Mouse (Mus musculus) layer of hippocampus, adult 8-10 months (tissue): ENCODE measurements at regions not wholly inside any gene's neighbourhood (a gene's known extent, or its start where the extent isn't known, plus 50 kb on each side); places are given as distances from the start of the nearest gene placed in this dataset.

Experiments used
- DNase-seq, 2 experiments: peaks; one replicate each; pipeline ENCODE4 v3.0.0; 2022; ENCODE audit warnings: low spot score in 2 of 2

GRCm38 (mm10) chr3:79996803-79997202, 112.5 kb downstream of the Fam198b start:
- no peak for DNase-seq

GRCm38 (mm10) chr3:80002335-80002734, 118.0 kb downstream of the Fam198b start:
- no peak for DNase-seq

DNA sequence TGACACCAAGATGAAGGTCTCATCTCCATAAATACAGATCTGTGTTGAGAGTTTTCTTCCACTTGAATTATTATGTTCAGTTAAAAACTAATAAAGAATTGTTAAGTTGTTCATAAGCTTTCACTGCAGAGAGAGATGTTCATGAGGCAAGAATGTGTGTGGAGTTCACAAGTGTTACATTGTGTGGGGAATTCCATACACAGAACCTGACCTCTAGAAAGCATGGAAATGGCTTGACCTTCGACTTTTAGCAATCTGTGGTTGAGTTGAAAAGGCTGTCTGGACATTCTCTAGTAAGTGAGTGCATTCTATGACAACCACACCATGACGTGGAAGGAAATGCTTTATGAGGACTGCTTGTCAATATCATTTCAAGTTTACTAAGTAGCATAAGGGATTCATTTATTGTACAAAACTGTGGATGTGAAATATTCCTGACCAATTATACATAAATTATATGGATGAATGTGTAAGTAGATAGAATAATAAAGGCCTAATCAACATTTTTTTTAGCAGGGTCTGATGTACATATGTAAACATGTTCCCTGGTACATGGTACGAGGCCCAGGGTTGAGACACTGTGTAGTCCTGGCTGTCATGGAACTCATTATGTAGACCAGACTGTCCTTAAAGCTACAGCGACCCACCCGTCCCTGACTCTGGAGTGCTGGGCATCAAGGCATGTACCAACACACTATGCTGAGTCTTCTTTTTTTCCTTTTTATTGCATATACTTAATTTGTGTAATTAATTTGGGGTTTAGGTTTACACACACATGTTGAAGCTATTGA, 119.2 kb downstream of the Fam198b start:
- DNase-seq = no peak

- no peak for DNase-seq
Measured at GRCm38 (mm10) chr3:80004556-80004955, 120.2 kb downstream of the Fam198b start.

DNA sequence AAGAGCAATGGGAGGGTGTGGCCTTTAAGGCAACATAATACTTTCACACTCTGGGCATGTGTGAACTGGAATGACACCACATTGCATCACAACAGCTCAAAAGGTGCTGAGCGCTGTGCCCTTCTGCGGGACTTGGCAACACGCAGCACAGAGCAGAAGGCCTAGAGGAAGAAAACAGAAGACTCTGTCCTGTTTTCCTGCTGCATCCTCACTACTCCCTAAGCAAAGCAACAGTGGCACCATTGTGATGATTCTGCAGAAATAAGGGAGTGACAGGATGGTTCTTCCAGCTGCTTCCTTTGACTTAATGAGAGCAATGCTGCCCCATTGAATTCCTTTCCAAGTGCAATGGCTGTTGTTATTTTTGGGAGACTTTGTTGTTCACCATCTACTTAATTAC, 120.6 kb downstream of the Fam198b start:
- no peak for DNase-seq

DNA sequence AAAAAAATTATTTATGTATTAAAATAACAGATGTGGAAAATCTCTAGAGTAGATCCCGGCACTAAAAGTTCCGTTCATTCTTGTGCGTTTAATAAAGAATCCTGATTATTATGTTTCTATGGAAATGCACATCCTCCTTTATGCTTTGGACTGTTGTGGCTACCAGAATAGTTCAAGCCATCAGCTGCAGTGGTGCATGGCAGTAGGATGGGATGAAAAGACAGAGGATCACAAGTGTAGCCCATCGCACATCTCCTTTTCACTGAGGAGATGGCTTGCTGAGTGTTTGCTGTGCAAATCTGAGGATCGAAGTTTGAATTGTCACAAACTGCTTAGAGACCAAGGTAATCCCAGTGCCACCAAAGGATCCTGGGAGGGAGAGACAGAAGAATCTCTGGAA, 121.0 kb downstream of the Fam198b start:
- DNase-seq = no peak

GRCm38 (mm10) chr3:80006263-80006662, 121.9 kb downstream of the Fam198b start:
- DNase-seq = no peak

- no peak for DNase-seq
Measured at GRCm38 (mm10) chr3:80007006-80007405, 122.7 kb downstream of the Fam198b start.

DNA sequence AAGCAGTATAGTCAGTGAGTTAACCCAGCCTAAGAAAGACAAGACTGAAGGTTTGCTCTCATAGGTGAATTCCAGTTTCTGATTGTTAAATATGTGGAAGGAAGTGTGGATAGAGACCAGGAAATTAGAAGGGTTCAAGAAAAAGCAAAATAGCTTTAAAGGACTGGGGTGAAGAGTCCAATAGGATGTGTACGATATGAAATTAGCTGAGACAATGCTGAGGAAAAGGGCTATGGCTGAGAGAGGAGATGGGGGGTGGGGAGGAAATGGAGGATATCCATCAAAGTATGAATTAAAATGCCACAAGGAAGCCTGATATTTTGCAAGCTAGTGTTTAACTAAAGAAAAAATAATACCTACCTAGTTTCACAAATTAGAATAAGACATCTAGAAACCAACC, 124.9 kb downstream of the Fam198b start:
- DNase-seq = no peak

GRCm38 (mm10) chr3:80025795-80026194, 141.5 kb downstream of the Fam198b start:
- no peak for DNase-seq

DNA sequence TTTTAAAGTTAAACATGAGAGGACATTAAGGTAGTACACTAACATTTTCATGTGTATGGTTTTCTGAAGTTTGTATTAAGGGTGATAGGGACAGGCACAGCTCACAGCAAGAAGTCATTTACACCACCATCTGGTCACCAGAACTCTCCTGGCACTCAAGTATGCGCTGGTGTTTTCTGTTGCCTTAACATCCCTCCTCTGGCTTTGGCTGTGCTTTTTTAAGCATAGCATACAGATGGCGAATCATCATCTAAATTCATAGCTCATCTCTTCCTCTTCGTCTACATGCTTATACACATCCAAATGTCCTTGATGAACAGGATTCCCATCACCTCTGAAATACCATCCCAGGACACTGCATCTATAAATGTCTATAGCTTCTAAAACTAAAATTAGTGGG, 148.7 kb downstream of the Fam198b start:
- DNase-seq = peak; percentile 26 to 28

GRCm38 (mm10) chr3:80038553-80039129, 154.3 kb downstream of the Fam198b start:
- DNase-seq = no peak

GRCm38 (mm10) chr3:80042756-80043484, 158.6 kb downstream of the Fam198b start:
- DNase-seq = no peak

GRCm38 (mm10) chr3:80049495-80050225, 165.3 kb downstream of the Fam198b start:
- DNase-seq = no peak

- no peak for DNase-seq
Measured at GRCm38 (mm10) chr3:80050920-80051319, 166.6 kb downstream of the Fam198b start.

GRCm38 (mm10) chr3:80051963-80052362, 167.6 kb downstream of the Fam198b start:
- no peak for DNase-seq

DNA sequence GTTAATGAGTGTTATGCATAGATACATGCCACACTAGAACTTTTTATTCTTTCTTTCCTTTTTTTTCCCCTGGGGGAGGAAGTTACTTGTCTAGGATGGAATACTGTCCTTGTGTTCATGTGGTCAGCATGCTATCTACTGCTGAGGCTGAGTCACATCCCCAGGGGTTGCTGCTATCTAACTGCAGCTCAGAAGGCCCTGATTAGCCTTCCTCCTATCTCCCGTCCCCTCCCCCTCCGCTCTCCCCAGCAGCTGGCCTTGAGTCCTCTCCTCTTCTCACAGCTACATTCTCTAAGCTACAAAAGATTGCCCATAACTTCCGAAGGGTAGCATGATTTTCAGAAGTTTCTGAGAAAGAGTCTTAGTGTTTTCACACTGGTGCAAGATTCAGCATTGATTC, 168.5 kb downstream of the Fam198b start:
- DNase-seq = no peak

DNA sequence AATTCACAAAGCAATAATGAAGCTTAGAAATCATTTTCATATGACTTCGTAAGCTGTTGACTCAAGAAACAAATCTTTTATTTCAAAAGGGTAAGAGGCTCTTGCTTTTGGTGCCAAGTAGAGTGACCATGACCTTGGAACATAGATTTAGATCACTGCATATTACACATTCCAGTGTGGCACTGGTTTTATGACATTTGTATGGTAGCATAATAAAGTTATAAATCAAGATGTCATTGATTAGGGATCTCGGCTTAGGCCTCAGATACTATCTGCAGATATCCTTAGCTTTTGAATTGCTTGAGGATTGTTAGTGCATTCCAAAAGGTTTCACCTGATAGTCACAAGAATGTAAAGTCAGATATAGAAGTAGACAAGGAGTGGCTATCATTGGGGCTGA, 169.1 kb downstream of the Fam198b start:
- no peak for DNase-seq

DNA sequence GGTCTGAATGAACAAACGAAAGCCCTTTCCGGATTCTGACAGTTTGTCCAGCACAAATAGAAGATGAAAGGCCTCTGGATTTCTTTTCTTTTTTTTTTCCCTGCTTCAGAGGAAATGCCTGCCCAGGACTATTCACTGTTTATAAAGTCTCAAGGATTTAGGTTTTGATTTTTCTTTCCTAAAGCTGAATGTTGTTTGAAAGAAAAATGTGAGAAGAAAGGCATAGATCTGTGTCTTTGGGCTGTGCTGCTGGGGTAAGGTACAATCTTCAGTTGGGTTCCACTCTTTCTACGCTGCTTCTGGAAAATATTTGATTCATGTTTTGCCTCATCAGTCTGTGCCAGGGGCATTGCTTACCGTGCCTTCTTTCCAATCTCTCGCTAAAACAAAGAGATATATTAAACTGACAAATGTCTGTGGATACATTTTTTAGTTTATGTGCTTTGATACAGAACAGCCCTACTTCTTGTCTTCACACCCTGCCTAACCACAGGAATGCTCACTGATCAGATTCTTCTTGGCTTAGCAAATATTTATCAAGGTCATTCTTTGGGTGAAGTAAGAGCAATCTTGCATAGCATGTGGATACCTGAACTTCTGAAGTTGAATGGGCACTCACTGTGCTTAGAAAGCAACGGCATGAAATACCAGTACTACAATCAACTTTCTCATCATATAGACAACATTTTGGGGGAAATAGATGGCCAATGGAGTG, 172.5 kb downstream of the Fam198b start:
- no peak for DNase-seq

- DNase-seq = peak in 1 of 2 experiments; percentile 58
Measured at GRCm38 (mm10) chr3:80058722-80059121, 174.4 kb downstream of the Fam198b start.

DNA sequence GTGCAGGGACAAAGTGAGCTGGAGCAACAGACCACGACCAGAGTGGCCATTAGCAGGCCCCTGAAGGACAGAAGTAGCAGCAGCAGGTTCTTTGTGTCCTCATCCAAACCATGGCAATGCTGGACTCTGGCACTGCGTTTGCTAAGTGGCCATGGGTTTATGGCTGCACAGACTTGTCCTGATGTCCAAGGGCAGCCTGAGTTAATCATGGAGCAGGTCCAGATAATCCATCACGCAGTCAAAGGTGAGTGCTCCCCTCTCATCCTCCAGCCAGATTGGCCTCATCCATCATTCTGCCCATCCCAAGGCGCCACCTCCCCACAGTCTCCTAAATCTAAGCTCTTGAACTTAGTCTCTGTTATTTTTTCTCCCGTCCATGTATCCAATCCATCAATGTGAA, 186.4 kb downstream of the Fam198b start:
- no peak for DNase-seq
